Mouse (Mus musculus): ENCODE results near the gene Ptchd1. TPM values are rescaled to one million over a fixed set of nuclear protein-coding genes. Genes with fewer than 3 reads are reported as not detected.

Ptchd1 gene
- polyA plus RNA-seq (2014; fragmentation: Illumina TruSeq; extraction: RNeasy Lipid Tissue Mini Kit (QIAGEN cat#74804); ENCODE audit: insufficient read depth, low read depth, low replicate concordance), result not detected

DNA sequence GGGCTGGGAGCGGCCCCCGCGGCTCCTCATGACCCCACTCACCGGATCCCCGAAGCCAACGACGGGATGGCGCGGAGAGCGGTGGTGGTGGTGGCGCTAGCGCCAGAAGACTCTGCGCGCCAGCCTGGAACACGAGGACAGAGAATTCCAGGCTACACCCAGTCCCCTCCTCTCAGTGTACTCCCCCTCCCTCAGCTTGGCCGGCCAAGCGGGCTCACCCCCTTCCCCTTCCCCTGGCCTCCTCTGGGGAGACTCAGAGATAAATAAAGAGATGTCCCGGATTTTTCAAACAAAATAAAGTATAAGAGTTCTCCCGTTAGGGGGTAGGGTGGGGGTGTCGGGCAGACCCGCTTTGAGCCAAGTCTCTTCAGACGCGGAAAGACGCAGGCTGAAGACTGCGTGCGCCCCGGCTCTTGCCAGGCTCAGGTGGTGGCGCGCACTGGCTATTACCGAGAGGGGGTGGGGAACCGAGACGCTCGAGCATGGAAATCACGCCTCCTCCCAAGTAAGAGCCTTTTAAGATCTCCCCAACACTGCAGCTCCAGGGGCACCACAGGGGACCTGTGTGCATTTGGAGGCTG lies at the start of gene Ptchd1:
Gene Ptchd1, minus strand, starts transcription at position 114 of the 581 bp plus-strand sequence.

DNA sequence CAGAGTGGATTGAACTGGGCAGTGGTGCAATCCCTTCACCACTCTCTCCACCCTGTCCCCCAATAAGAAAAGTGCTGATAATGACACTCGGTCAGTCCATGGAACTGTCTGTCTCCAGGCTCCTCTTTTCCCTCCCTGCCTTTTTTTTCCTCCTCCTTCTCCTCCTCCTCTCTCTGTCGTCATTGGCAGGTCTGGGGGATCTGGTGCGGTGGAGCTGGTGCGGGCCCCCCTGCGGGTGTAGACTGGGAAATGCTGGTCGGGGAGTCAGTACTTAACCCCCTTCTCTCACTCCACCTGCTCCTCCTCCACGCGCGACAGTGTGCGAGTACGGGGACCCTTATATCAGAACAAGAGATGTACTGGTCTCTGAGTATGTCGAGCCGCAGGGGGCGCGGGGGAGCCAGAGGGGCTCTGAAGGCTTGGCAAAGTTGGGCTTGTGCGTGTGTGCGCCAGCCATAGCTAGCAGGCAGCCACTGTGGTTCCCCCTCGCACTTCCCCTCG lies 777 bp upstream of the Ptchd1 start, which contains the start of gene Gm15155:
Gene Gm15155, plus strand, starts transcription at position 401 of the 501 bp plus-strand sequence.

Other genes with a start within 250 kb of the Ptchd1 start
- gene Gm15155, start 927 bp upstream of the Ptchd1 start, polyA plus RNA-seq (2014; fragmentation: Illumina TruSeq; extraction: RNeasy Lipid Tissue Mini Kit (QIAGEN cat#74804); ENCODE audit: insufficient read depth, low read depth, low replicate concordance), result not detected